Mouse (Mus musculus): Measurements from ENCODE around the gene 9030025P20Rik.
"Not testable (repeated sequence)": the region's sequence is repeated elsewhere in the genome, so short reads cannot be mapped to it uniquely, and the experiment has no call there.

9030025P20Rik gene

GRCm38 (mm10) chr17:14990116-14990702, 11.9 kb downstream of the 9030025P20Rik start:
- peak in 1 of 2 experiments; percentile 53 for DNase-seq (ENCODE audit: low spot score in 2 of 2)

- not testable (repeated sequence) for DNase-seq (ENCODE audit: low spot score in 2 of 2)
These were observed 14.4 kb downstream of the 9030025P20Rik start for GRCm38 (mm10) chr17:14992522-14993138.

- DNase-seq (ENCODE audit: low spot score in 2 of 2) = not testable (repeated sequence)
These were observed 15.0 kb downstream of the 9030025P20Rik start for GRCm38 (mm10) chr17:14993139-14993832.

- DNase-seq (ENCODE audit: low spot score in 2 of 2) = not testable (repeated sequence)
These were observed 15.9 kb downstream of the 9030025P20Rik start for GRCm38 (mm10) chr17:14994140-14994539.

GRCm38 (mm10) chr17:15000047-15000446, 21.8 kb downstream of the 9030025P20Rik start:
- not testable (repeated sequence) for DNase-seq (ENCODE audit: low spot score in 2 of 2)

- not testable (repeated sequence) for DNase-seq (ENCODE audit: low spot score in 2 of 2)
These were observed 30.8 kb downstream of the 9030025P20Rik start for GRCm38 (mm10) chr17:15009088-15009487.

GRCm38 (mm10) chr17:15009706-15010413, 31.6 kb downstream of the 9030025P20Rik start, which contains the start of gene Gm3435:
TSS of gene Gm3435 (plus strand) at chr17:15010176.
- DNase-seq (ENCODE audit: low spot score in 2 of 2) = not testable (repeated sequence)

- peak; percentile 27 to 62 for DNase-seq (ENCODE audit: low spot score in 2 of 2)
These were observed 43.4 kb downstream of the 9030025P20Rik start for GRCm38 (mm10) chr17:15021503-15022220.

- not testable (repeated sequence) for DNase-seq (ENCODE audit: low spot score in 2 of 2)
These were observed 45.7 kb downstream of the 9030025P20Rik start for GRCm38 (mm10) chr17:15023878-15024492.

GRCm38 (mm10) chr17:15024502-15025193, 46.4 kb downstream of the 9030025P20Rik start:
- not testable (repeated sequence) for DNase-seq (ENCODE audit: low spot score in 2 of 2)

GRCm38 (mm10) chr17:15025513-15025912, 47.2 kb downstream of the 9030025P20Rik start:
- DNase-seq (ENCODE audit: low spot score in 2 of 2) = not testable (repeated sequence)

GRCm38 (mm10) chr17:15031414-15031813, 53.1 kb downstream of the 9030025P20Rik start:
- not testable (repeated sequence) for DNase-seq (ENCODE audit: low spot score in 2 of 2)

GRCm38 (mm10) chr17:15040455-15040854, 62.2 kb downstream of the 9030025P20Rik start:
- not testable (repeated sequence) for DNase-seq (ENCODE audit: low spot score in 2 of 2)
